Mouse (Mus musculus) testis, adult 2 months (tissue): Measurements from ENCODE around the gene Nedd9. TPM values are rescaled to one million over a fixed set of nuclear protein-coding genes. Genes with fewer than 3 reads are reported as not detected.
A peak's percentile ranks its signal among the peaks of the same experiment; 100 is the strongest.

Experiments
- H3K27ac ChIP-seq: fragments of 200-500 bp; 2 replicates; pipeline ENCODE4 v1.5.1; 2012; ENCODE audit warnings: low read depth, low read length; ENCODE audit not compliant: control insufficient read depth, insufficient read depth
- H3K27me3 ChIP-seq: fragments of 200-500 bp; 2 replicates; pipeline ENCODE4 v1.6.1; 2012; ENCODE audit warnings: mild to moderate bottlenecking, low read length, moderate library complexity; ENCODE audit not compliant: control insufficient read depth, insufficient read depth
- H3K36me3 ChIP-seq: fragments of 200-500 bp; 2 replicates; pipeline ENCODE4 v1.6.1; 2012; ENCODE audit warnings: mild to moderate bottlenecking, low read length; ENCODE audit not compliant: control insufficient read depth, insufficient read depth
- H3K4me1 ChIP-seq: fragments of 200-500 bp; 2 replicates; pipeline ENCODE4 v1.6.1; 2012; ENCODE audit warnings: low read length; ENCODE audit not compliant: control insufficient read depth, insufficient read depth
- H3K4me3 ChIP-seq: fragments of 200-500 bp; 2 replicates; pipeline ENCODE4 v1.5.1; 2012; ENCODE audit warnings: low read depth, mild to moderate bottlenecking, low read length, moderate library complexity, mixed read lengths; ENCODE audit not compliant: control insufficient read depth
- CTCF ChIP-seq: fragments of 200-500 bp; IDR thresholded peaks from 2 replicates; pipeline ENCODE4 v1.5.1; 2012; ENCODE audit warnings: low read depth, mild to moderate bottlenecking, inconsistent platforms, low read length, moderate library complexity; ENCODE audit not compliant: control insufficient read depth, insufficient read depth, insufficient replicate concordance
- POLR2A ChIP-seq: fragments of 200-500 bp; IDR thresholded peaks from 2 replicates; pipeline ENCODE4 v1.6.1; 2012; ENCODE audit warnings: low read depth, mild to moderate bottlenecking, inconsistent platforms, low read length, moderate library complexity; ENCODE audit not compliant: control insufficient read depth
- polyA plus RNA-seq: library from polyadenylated mRNA; depleted of rRNA; stranded (reverse); fragments of >200 nt; gene quantifications from 2 replicates; pipeline ENCODE4 v1.2.3, GENCODE M21; 2012

Gene Nedd9
- polyA plus RNA-seq, 1 experiment: 3.0 TPM

- Histone ChIP-seq H3K36me3 (no peaks in the 10 kb centered on the region), H3K4me3 (peak overlapping the region; percentile 11), H3K27ac (no peak overlapping the region), H3K27me3 (no peaks in the 10 kb centered on the region), H3K4me1 (peaks cover 4% of the 10 kb centered on the region)
- no peak for TF ChIP-seq CTCF
- TF ChIP-seq POLR2A: no peak
These were observed 141.9 kb downstream of the Nedd9 start for GRCm38 (mm10) chr13:41345306-41345705.

GRCm38 (mm10) chr13:41343887-41344266 is 143.3 kb downstream of the Nedd9 start:
- H3K27ac ChIP-seq: no peak overlapping the region
- H3K4me1 ChIP-seq: peaks cover 11% of the 10 kb centered on the region
- H3K27me3 ChIP-seq: no peaks in the 10 kb centered on the region
- H3K36me3 ChIP-seq: no peaks in the 10 kb centered on the region
- no peak overlapping the region for H3K4me3 ChIP-seq
- TF ChIP-seq CTCF (no peak), POLR2A (no peak)

GRCm38 (mm10) chr13:41343163-41343886 is 143.8 kb downstream of the Nedd9 start:
- H3K4me3 ChIP-seq: no peak overlapping the region
- TF ChIP-seq POLR2A (no peak), CTCF (no peak)
- H3K4me1 ChIP-seq: peaks cover 11% of the 10 kb centered on the region
- no peak overlapping the region for H3K27ac ChIP-seq
- H3K27me3 ChIP-seq: no peaks in the 10 kb centered on the region
- H3K36me3 ChIP-seq: no peaks in the 10 kb centered on the region

GRCm38 (mm10) chr13:41341422-41341821 is 145.7 kb downstream of the Nedd9 start:
- no peak overlapping the region for H3K27ac ChIP-seq
- TF ChIP-seq POLR2A (no peak), CTCF (no peak)
- H3K4me3 ChIP-seq: no peak overlapping the region
- no peaks in the 10 kb centered on the region for H3K36me3 ChIP-seq
- no peaks in the 10 kb centered on the region for H3K27me3 ChIP-seq
- H3K4me1 ChIP-seq: peaks cover 11% of the 10 kb centered on the region

- peaks cover 11% of the 10 kb centered on the region for H3K4me1 ChIP-seq
- no peaks in the 10 kb centered on the region for H3K36me3 ChIP-seq
These were observed 147.4 kb downstream of the Nedd9 start for GRCm38 (mm10) chr13:41339653-41340351.

GRCm38 (mm10) chr13:41339195-41339594 is 148.0 kb downstream of the Nedd9 start:
- Histone ChIP-seq H3K36me3 (no peaks in the 10 kb centered on the region), H3K27me3 (no peaks in the 10 kb centered on the region), H3K4me1 (peaks cover 11% of the 10 kb centered on the region), H3K4me3 (no peak overlapping the region), H3K27ac (no peak overlapping the region)
- TF ChIP-seq CTCF (no peak), POLR2A (no peak)

More at GRCm38 (mm10) chr13:41339653-41340351, 147.4 kb downstream of the Nedd9 start:
- TF ChIP-seq POLR2A (no peak), CTCF (no peak)
- Histone ChIP-seq H3K4me3 (peak overlapping the region; percentile 15; the same call in 1 of the 2 replicates), H3K27ac (peak overlapping the region; percentile 17; the same call in 1 of the 2 replicates), H3K27me3 (no peaks in the 10 kb centered on the region)

GRCm38 (mm10) chr13:41337407-41337806 is 149.8 kb downstream of the Nedd9 start:
- H3K27me3 ChIP-seq: no peaks in the 10 kb centered on the region
- peaks cover 11% of the 10 kb centered on the region for H3K4me1 ChIP-seq
- TF ChIP-seq POLR2A (no peak), CTCF (no peak)
- H3K4me3 ChIP-seq: no peak overlapping the region
- no peaks in the 10 kb centered on the region for H3K36me3 ChIP-seq
- H3K27ac ChIP-seq: no peak overlapping the region
